Mouse (Mus musculus): Measurements from ENCODE around the gene Kcnj14. TPM values are rescaled to one million over a fixed set of nuclear protein-coding genes. Genes with fewer than 3 reads are reported as not detected.

The Kcnj14 gene
- polyA plus RNA-seq, 1 experiment from 2014 or later = 16.6 TPM

GRCm38 (mm10) chr7:45831128-45831525, 6.5 kb upstream of the Kcnj14 start:
- TF ChIP-seq CTCF (IDR thresholded peaks at IDR 0.05) = no peak
- ChIA-PET POLR2A (no interaction called here), CTCF (interaction anchor here (1.1 kb wide), 1 partner anchor 10 kb away, joined by 3 read pairs; no protein-coding TSS in a partner anchor)
- no peak for ATAC-seq
- in situ Hi-C loops (cut with MboI; ENCODE audit: low pct_unique_long_range_greater_than_20kb) = no loop called here
- DNase-seq (ENCODE audit: low read depth, low spot score) = no peak
- no peaks in the 10 kb centered on the region for H3K27me3 ChIP-seq

GRCm38 (mm10) chr7:45830427-45831127, 6.0 kb upstream of the Kcnj14 start, which contains the start of gene Grwd1:
Gene Grwd1 (minus strand): TSS chr7:45830944.
- POLR2A ChIA-PET = no interaction called here
- in situ Hi-C loops (cut with MboI; ENCODE audit: low pct_unique_long_range_greater_than_20kb) = no loop called here
- no peaks in the 10 kb centered on the region for H3K27me3 ChIP-seq
- TF ChIP-seq CTCF (IDR thresholded peaks at IDR 0.05) = no peak
- CTCF ChIA-PET = interaction anchor here (1.1 to 1.5 kb wide), 3 partner anchors 10 to 42 kb away, joined by 3 to 5 read pairs (median 3); partner anchors contain the start of gene Kdelr1
- ATAC-seq (peak; percentile 57), DNase-seq (ENCODE audit: low read depth, low spot score) (peak; percentile 64)

- CTCF ChIA-PET = interaction anchor here (1.1 kb wide), 1 partner anchor 25 kb away, joined by 4 read pairs; no protein-coding TSS in a partner anchor
- POLR2A ChIA-PET = no interaction called here
- TF ChIP-seq CTCF (IDR thresholded peaks at IDR 0.05) = no peak
- in situ Hi-C loops (cut with MboI; ENCODE audit: low pct_unique_long_range_greater_than_20kb) = no loop called here
- ATAC-seq = no peak
- H3K27me3 ChIP-seq = no peaks in the 10 kb centered on the region
- no peak for DNase-seq (ENCODE audit: low read depth, low spot score)
Observed at GRCm38 (mm10) chr7:45826631-45827030, 2.0 kb upstream of the Kcnj14 start.

GRCm38 (mm10) chr7:45820913-45821312, 3.7 kb downstream of the Kcnj14 start:
- ATAC-seq = peak; percentile 70
- no peaks in the 10 kb centered on the region for H3K27me3 ChIP-seq
- TF ChIP-seq CTCF (IDR thresholded peaks at IDR 0.05) = no peak
- ChIA-PET POLR2A (no interaction called here), CTCF (interaction anchor here (0.8 kb wide), 1 partner anchor 10 kb away, joined by 3 read pairs; the partner anchor contains the start of gene Grwd1)
- DNase-seq (ENCODE audit: low read depth, low spot score) = peak; percentile 58
- in situ Hi-C loops (cut with MboI; ENCODE audit: low pct_unique_long_range_greater_than_20kb) = no loop called here

GRCm38 (mm10) chr7:45819843-45820242, 4.7 kb downstream of the Kcnj14 start:
- no peak for ATAC-seq

GRCm38 (mm10) chr7:45815984-45816351, 8.6 kb downstream of the Kcnj14 start:
- DNase-seq (ENCODE audit: low read depth, low spot score) (no peak), ATAC-seq (no peak)
- CTCF ChIA-PET = no interaction called here
- H3K27me3 ChIP-seq = no peaks in the 10 kb centered on the region
- POLR2A ChIA-PET = no interaction called here
- no peak for TF ChIP-seq CTCF (IDR thresholded peaks at IDR 0.05)
- in situ Hi-C loops (cut with MboI; ENCODE audit: low pct_unique_long_range_greater_than_20kb) = no loop called here

More at GRCm38 (mm10) chr7:45819843-45820242, 4.7 kb downstream of the Kcnj14 start:
- TF ChIP-seq CTCF (IDR thresholded peaks at IDR 0.05) = no peak
- no peaks in the 10 kb centered on the region for H3K27me3 ChIP-seq
- ChIA-PET CTCF (no interaction called here), POLR2A (no interaction called here)
- in situ Hi-C loops (cut with MboI; ENCODE audit: low pct_unique_long_range_greater_than_20kb) = no loop called here
- DNase-seq (ENCODE audit: low read depth, low spot score) = no peak

GRCm38 (mm10) chr7:45815323-45815983, 9.1 kb downstream of the Kcnj14 start:
- in situ Hi-C loops (cut with MboI; ENCODE audit: low pct_unique_long_range_greater_than_20kb) = no loop called here
- no peak for ATAC-seq
- DNase-seq (ENCODE audit: low read depth, low spot score) = no peak
- TF ChIP-seq CTCF (IDR thresholded peaks at IDR 0.05) = no peak
- POLR2A ChIA-PET = interaction anchor here (1.5 kb wide), 1 partner anchor 58 kb away, joined by 3 read pairs; no protein-coding TSS in a partner anchor
- CTCF ChIA-PET = interaction anchor here (1.6 kb wide), 1 partner anchor 57 kb away, joined by 3 read pairs; no protein-coding TSS in a partner anchor
- no peaks in the 10 kb centered on the region for H3K27me3 ChIP-seq

GRCm38 (mm10) chr7:45814841-45815240, 9.7 kb downstream of the Kcnj14 start:
- H3K27me3 ChIP-seq = no peaks in the 10 kb centered on the region
- DNase-seq (ENCODE audit: low read depth, low spot score) (no peak), ATAC-seq (no peak)
- in situ Hi-C loops (cut with MboI; ENCODE audit: low pct_unique_long_range_greater_than_20kb) = no loop called here
- ChIA-PET CTCF (interaction anchor here (0.7 to 1.6 kb wide), 3 partner anchors 13 to 75 kb away, joined by 3 to 4 read pairs (median 3); no protein-coding TSS in a partner anchor), POLR2A (interaction anchor here (1.1 to 1.5 kb wide), 2 partner anchors 58 to 213 kb away, joined by 3 read pairs; no protein-coding TSS in a partner anchor)
- TF ChIP-seq CTCF (IDR thresholded peaks at IDR 0.05) = no peak

- POLR2A ChIA-PET = interaction anchor here (1.1 to 1.5 kb wide), 2 partner anchors 59 to 214 kb away, joined by 3 read pairs; no protein-coding TSS in a partner anchor
- CTCF ChIA-PET = interaction anchor here (0.7 to 1.6 kb wide), 3 partner anchors 13 to 75 kb away, joined by 3 to 4 read pairs (median 3); no protein-coding TSS in a partner anchor
- in situ Hi-C loops (cut with MboI; ENCODE audit: low pct_unique_long_range_greater_than_20kb) = no loop called here
- DNase-seq (ENCODE audit: low read depth, low spot score) (peak; percentile 98), ATAC-seq (peak; percentile 96)
- no peak for TF ChIP-seq CTCF (IDR thresholded peaks at IDR 0.05)
- H3K27me3 ChIP-seq = no peaks in the 10 kb centered on the region
Observed at GRCm38 (mm10) chr7:45813787-45814779, 10.5 kb downstream of the Kcnj14 start, which contains the start of gene Cyth2. Gene Cyth2 (minus strand): TSS chr7:45814581.

- in situ Hi-C loops (cut with MboI; ENCODE audit: low pct_unique_long_range_greater_than_20kb) = no loop called here
- ChIA-PET POLR2A (no interaction called here), CTCF (interaction anchor here (0.9 kb wide), 1 partner anchor 11 kb away, joined by 3 read pairs; no protein-coding TSS in a partner anchor)
- ATAC-seq = no peak
- H3K27me3 ChIP-seq = no peaks in the 10 kb centered on the region
- TF ChIP-seq CTCF (IDR thresholded peaks at IDR 0.05) = no peak
- no peak for DNase-seq (ENCODE audit: low read depth, low spot score)
Observed at GRCm38 (mm10) chr7:45812921-45813320, 11.7 kb downstream of the Kcnj14 start.
